In the genomic region with DNA sequence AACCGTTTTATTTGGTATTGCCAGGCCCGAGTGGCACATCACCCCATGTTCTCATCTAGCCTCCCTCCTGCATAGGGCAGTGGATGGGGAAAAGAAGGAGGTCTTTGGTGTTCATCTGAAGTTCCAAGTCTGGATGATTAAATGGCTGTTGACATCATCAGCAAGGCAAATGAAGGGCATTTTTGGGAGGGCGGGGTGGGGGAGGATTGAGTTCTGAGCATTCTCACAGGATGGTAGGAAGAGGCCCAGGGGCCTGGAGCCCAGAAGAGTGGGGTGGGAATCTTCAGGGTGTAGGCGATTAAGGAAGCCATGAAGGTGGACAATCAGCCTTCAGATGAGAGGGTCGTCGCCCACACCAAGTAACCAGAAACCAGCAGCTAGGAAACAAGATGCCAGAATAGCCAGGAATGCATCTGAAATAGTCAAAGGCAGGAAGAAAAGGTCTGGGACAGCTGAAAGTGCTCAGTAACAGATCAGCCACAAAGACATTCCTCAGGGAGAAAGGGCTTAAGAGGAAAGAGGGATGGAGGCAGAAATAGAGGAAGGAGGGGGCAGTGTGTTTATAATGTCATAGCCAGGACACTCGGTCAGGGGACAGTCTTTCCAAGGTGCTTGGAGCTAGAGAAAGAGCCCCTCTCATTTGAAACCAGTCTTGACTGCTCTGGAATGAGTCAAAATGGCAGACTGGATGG, we compare ENCODE assay signal across 40 mouse cellular contexts. TPM values are rescaled to one million over a fixed set of nuclear protein-coding genes. Genes with fewer than 3 reads are reported as not detected.
"Had no signal": no experiment of that assay in that cellular context is flagged by ENCODE, and none has a peak within 500 bp of the region (broad histone marks: within the 10 kb centered on the region; RNA-seq: fewer than 3 reads in every experiment).

No protein-coding gene starts in this region.

- ATAC-seq: hindbrain, postnatal 0 days; intestine, embryonic 16.5 days had no signal

- H3K9ac ChIP-seq: heart, embryonic 13.5 days; heart, embryonic 15.5 days; hindbrain, embryonic 13.5 days; hindbrain, embryonic 15.5 days; kidney, embryonic 15.5 days; limb, embryonic 12.5 days; liver, embryonic 13.5 days had no signal

- H3K4me1 ChIP-seq: hindbrain, embryonic 15.5 days; liver, embryonic 13.5 days had no signal

- H3K4me3 ChIP-seq: heart, adult 2 months; heart, embryonic 13.5 days; heart, embryonic 15.5 days; hindbrain, embryonic 13.5 days; hindbrain, embryonic 15.5 days; kidney, embryonic 15.5 days; layer of hippocampus, adult 2 months; limb, embryonic 12.5 days; liver, embryonic 13.5 days had no signal

- H3K27ac ChIP-seq: heart, adult 2 months; heart, embryonic 13.5 days; heart, embryonic 15.5 days; hindbrain, embryonic 13.5 days; hindbrain, embryonic 15.5 days; hindbrain, postnatal 0 days; kidney, embryonic 15.5 days; kidney, postnatal 0 days; layer of hippocampus, adult 2 months; limb, embryonic 12.5 days; liver, embryonic 13.5 days had no signal

- H3K9me3 ChIP-seq: heart, embryonic 13.5 days; heart, embryonic 15.5 days; hindbrain, embryonic 13.5 days; hindbrain, embryonic 15.5 days; kidney, embryonic 15.5 days; limb, embryonic 12.5 days; liver, embryonic 13.5 days had no signal

- H3K4me2 ChIP-seq: heart, embryonic 11.5 days; heart, embryonic 13.5 days; heart, embryonic 15.5 days; hindbrain, embryonic 13.5 days; hindbrain, embryonic 15.5 days; kidney, embryonic 15.5 days; limb, embryonic 12.5 days; liver, embryonic 11.5 days; liver, embryonic 13.5 days had no signal

- H3K27me3 ChIP-seq: heart, embryonic 13.5 days; heart, embryonic 15.5 days; hindbrain, embryonic 15.5 days; kidney, embryonic 15.5 days; limb, embryonic 12.5 days; liver, embryonic 13.5 days had no signal

- DNase-seq: gastrocnemius, postnatal 14 days; gastrocnemius, postnatal 36 days; heart, adult 2 months; heart, postnatal 14 days; heart, postnatal 36 days; kidney, adult 11 months; kidney, adult 2 months; kidney, adult 9 months; kidney, postnatal 14 days; kidney, postnatal 36 days; left cerebral cortex, postnatal 4 days; liver; liver, embryonic 13.5 days had no signal

- H3K36me3 ChIP-seq: heart, embryonic 13.5 days; heart, embryonic 15.5 days; hindbrain, embryonic 13.5 days; hindbrain, embryonic 15.5 days; kidney, embryonic 15.5 days; limb, embryonic 12.5 days; liver, embryonic 13.5 days had no signal

RNA-seq across cellular contexts. Expression of a gene that starts 20.4 kb away (rescaled TPM):
- total RNA-seq: gastrocnemius, adult 18-20 months; gastrocnemius, adult 8-10 months; gastrocnemius, postnatal 14 days; gastrocnemius, postnatal 36 days; heart, adult 2 months; heart, postnatal 14 days; heart, postnatal 36 days; hematopoietic stem cell, adult 5-6 weeks; hindbrain, postnatal 0 days; layer of hippocampus, adult 2 months; layer of hippocampus, postnatal 10 days; layer of hippocampus, postnatal 25 days; left cerebral cortex, adult 18-20 months; left cerebral cortex, adult 8-10 months; left cerebral cortex, postnatal 10 days; left cerebral cortex, postnatal 25 days; left cerebral cortex, postnatal 4 days had no signal
- polyA plus RNA-seq: frontal cortex, adult 2 months; heart, adult 2 months; heart, embryonic 11.5 days; heart, embryonic 13.5 days; heart, embryonic 15.5 days; heart, postnatal 0 days; hindbrain, embryonic 11.5 days; hindbrain, embryonic 13.5 days; hindbrain, embryonic 15.5 days; hindbrain, postnatal 0 days; intestine, embryonic 14.5 days; intestine, embryonic 16.5 days; kidney, adult 2 months; kidney, embryonic 15.5 days; kidney, postnatal 0 days; large intestine, adult 2 months; limb, embryonic 12.5 days; limb, embryonic 14.5 days; liver, embryonic 11.5 days; liver, embryonic 13.5 days had no signal

RNA-seq across cellular contexts. Expression of a gene that starts 26.7 kb away (rescaled TPM):
- total RNA-seq: hematopoietic stem cell, adult 5-6 weeks had no signal
